Mouse (Mus musculus) hindlimb bud, embryonic 11.5 days (tissue): ENCODE data around the gene Zfp526.

Source experiments
- DNase-seq: peaks from one replicate; pipeline ENCODE4 v3.0.0-alpha.2; 2012; ENCODE audit warnings: low read depth, low spot score; ENCODE audit errors: extremely low spot score

Zfp526 gene

DNA sequence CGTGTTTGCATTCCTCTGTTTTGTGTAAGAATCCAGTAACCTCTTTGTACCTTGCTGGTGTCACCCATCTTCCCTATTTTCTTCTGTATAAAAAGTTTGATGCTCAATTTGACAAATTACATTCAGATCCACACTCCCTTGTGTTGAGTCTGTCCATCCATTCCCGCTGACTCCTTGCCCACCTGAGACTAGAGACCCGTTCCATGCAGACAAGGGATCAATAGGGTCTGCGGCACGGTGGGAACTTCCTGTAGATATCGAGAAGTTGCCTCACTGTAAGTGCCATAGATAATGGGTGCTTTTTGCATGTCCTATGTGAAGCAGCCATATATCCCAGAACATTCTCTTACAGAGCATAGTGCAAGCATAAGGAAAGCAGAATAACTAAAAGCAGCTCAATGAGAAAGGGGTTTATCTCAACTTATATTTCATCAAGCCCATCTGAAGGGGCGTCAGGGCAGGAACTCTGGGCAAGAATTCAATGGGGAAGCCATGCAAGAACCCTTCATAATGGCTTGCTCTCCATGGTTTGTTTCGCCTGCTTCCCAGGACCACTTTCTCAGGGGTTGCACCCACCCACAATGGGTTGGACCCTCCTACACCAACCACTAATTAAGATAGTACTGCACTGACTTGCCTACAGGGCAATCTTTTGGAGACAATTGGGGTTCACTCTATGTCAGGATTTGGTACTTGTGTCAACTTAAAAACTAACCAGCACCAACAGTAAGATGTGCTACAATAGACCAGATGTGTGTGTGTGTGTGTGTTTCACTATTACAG is 45.1 kb downstream of the Zfp526 start:
- no peak for DNase-seq

DNA sequence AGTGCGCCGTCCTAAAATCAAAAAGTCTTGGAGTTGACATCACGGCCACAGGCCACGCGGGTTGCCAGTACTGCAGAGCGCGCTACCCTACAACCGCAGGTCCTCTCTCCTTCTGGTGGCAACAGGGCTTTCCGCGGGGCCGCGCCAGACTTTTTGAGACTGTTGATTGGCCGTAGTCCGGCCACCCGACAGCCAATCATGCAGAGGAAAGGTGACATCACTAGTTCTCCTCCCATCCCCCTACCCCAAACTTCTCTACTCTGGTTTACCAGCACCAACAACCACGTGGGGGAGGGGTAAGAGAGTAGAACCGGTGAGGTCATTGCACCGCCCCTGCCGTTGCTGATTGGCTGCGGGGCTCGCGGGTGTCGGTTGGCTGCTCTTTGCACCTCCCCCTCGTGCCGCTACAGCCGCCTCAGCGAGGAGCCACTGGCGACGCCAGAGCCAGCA is 46.1 kb downstream of the Zfp526 start, which contains the start of gene Cic:
Gene Cic, plus strand, starts transcription at position 404 of the 450 bp plus-strand sequence.
- DNase-seq = peak; percentile 99

DNA sequence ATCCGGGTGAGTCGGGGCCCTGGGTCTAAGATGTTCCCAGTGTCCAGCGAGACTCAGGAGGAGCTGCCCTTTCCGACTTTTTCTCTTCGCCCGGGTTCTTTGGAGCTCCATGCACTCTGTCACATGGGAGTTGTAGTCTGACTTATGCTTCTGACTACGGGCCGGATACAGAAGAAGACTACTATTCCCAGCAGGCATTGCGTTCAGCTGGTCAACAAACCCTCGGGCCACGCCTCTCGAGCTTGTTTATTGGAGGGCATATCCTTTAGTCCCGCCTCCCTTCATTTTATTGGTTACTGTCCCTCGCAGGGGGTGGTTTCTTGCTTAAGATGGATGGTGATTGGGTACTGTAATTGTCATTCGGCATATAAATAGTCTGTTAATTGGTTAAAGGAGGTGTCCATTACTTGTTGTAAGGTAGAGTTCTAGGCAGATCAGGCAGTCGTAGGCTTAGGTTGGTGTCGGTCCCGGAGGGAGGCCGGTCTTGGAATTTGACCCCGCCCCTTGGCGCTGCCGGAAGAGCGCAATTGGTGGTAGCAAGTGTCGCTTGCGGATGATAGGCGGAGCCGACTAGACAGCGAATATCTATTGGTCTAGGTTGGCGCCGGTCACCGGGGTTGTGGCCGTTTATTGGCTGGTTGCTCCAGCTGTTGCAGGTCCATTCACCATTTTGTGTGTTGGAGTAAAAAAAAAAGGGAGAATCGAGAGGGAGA is 46.7 kb downstream of the Zfp526 start:
- peak; percentile 99 for DNase-seq

GRCm38 (mm10) chr7:25268588-25268987 is 47.4 kb downstream of the Zfp526 start:
- DNase-seq = no peak

GRCm38 (mm10) chr7:25269029-25269428 is 47.8 kb downstream of the Zfp526 start:
- DNase-seq = no peak

- DNase-seq = no peak
These were observed 48.5 kb downstream of the Zfp526 start for GRCm38 (mm10) chr7:25269545-25270271.

- no peak for DNase-seq
These were observed 49.7 kb downstream of the Zfp526 start for GRCm38 (mm10) chr7:25270652-25271633.

DNA sequence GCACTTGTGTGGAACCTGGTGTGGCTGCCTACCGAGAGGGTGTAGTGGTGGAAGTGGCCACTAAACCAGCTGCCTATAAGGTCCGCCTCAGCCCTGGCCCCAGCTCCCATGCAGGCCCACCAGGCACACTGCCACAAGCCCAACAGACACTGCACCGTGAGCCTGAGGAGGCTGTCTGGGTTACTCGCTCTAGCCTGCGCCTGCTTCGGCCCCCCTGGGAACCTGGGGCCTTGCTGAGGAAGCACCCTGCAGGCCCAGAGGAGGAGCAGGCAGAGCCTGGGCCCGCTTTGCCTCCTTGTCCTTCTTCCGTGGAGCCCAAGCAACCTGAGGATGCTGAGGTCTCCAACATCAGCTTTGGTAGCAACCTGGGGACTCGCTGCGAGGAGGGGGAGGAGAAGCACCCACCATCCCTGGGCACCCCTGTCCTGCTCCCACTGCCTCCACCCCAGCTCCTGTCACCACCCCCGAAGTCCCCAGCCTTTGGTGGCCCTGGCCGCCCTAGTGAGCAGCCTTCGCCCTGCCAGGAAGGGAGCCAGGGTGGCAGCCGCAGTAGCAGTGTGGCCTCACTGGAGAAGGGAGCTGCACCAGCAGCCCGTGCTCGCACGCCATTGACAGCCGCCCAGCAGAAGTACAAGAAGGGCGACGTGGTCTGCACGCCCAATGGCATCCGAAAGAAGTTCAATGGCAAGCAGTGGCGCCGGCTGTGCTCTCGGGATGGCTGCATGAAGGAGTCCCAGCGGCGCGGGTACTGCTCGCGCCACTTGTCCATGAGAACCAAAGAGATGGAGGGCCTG is 50.6 kb downstream of the Zfp526 start:
- no peak for DNase-seq

GRCm38 (mm10) chr7:25272445-25273258 is 51.4 kb downstream of the Zfp526 start:
- no peak for DNase-seq

GRCm38 (mm10) chr7:25273259-25274241 is 52.3 kb downstream of the Zfp526 start:
- DNase-seq = no peak

- DNase-seq = no peak
These were observed 53.3 kb downstream of the Zfp526 start for GRCm38 (mm10) chr7:25274571-25274970.

GRCm38 (mm10) chr7:25274996-25275395 is 53.8 kb downstream of the Zfp526 start:
- no peak for DNase-seq

- no peak for DNase-seq
These were observed 54.5 kb downstream of the Zfp526 start for GRCm38 (mm10) chr7:25275555-25276298.
